Mouse (Mus musculus): ENCODE data around the gene Aldh4a1.
A peak's percentile ranks its signal among the peaks of the same experiment; 100 is the strongest.

Aldh4a1 gene

GRCm38 (mm10) chr4:139589351-139590027, 33.2 kb upstream of the Aldh4a1 start:
- DNase-seq (ENCODE audit: low spot score in 2 of 2) = no peak

- no peak for DNase-seq (ENCODE audit: low spot score in 2 of 2)
Observed at GRCm38 (mm10) chr4:139590446-139590845, 32.2 kb upstream of the Aldh4a1 start.

- no peak for DNase-seq (ENCODE audit: low spot score in 2 of 2)
Observed at GRCm38 (mm10) chr4:139592895-139593294, 29.8 kb upstream of the Aldh4a1 start.

- DNase-seq (ENCODE audit: low spot score in 2 of 2) = no peak
Observed at GRCm38 (mm10) chr4:139593383-139593782, 29.3 kb upstream of the Aldh4a1 start.

GRCm38 (mm10) chr4:139594062-139594461, 28.6 kb upstream of the Aldh4a1 start:
- no peak for DNase-seq (ENCODE audit: low spot score in 2 of 2)

GRCm38 (mm10) chr4:139596715-139597114, 26.0 kb upstream of the Aldh4a1 start:
- DNase-seq (ENCODE audit: low spot score in 2 of 2) = no peak

- no peak for DNase-seq (ENCODE audit: low spot score in 2 of 2)
Observed at GRCm38 (mm10) chr4:139597286-139598284, 25.1 kb upstream of the Aldh4a1 start.

- no peak for DNase-seq (ENCODE audit: low spot score in 2 of 2)
Observed at GRCm38 (mm10) chr4:139598356-139598755, 24.3 kb upstream of the Aldh4a1 start.

GRCm38 (mm10) chr4:139598950-139599518, 23.6 kb upstream of the Aldh4a1 start:
- DNase-seq (ENCODE audit: low spot score in 2 of 2) = peak; percentile 37 to 56

- DNase-seq (ENCODE audit: low spot score in 2 of 2) = no peak
Observed at GRCm38 (mm10) chr4:139601519-139602356, 20.9 kb upstream of the Aldh4a1 start.

GRCm38 (mm10) chr4:139602357-139603244, 20.1 kb upstream of the Aldh4a1 start, which contains the start of gene Gm21969:
TSS of gene Gm21969 (plus strand) at chr4:139603186.
- peak; percentile 39 to 50 for DNase-seq (ENCODE audit: low spot score in 2 of 2)

- DNase-seq (ENCODE audit: low spot score in 2 of 2) = no peak
Observed at GRCm38 (mm10) chr4:139605216-139605615, 17.4 kb upstream of the Aldh4a1 start.

GRCm38 (mm10) chr4:139606732-139607131, 15.9 kb upstream of the Aldh4a1 start:
- DNase-seq (ENCODE audit: low spot score in 2 of 2) = no peak

GRCm38 (mm10) chr4:139608975-139609374, 13.7 kb upstream of the Aldh4a1 start:
- DNase-seq (ENCODE audit: low spot score in 2 of 2) = no peak

GRCm38 (mm10) chr4:139610954-139611353, 11.7 kb upstream of the Aldh4a1 start:
- DNase-seq (ENCODE audit: low spot score in 2 of 2) = no peak

- DNase-seq (ENCODE audit: low spot score in 2 of 2) = peak; percentile 74 to 77
Observed at GRCm38 (mm10) chr4:139611542-139611953, 11.1 kb upstream of the Aldh4a1 start.

- DNase-seq (ENCODE audit: low spot score in 2 of 2) = no peak
Observed at GRCm38 (mm10) chr4:139614524-139615260, 8.0 kb upstream of the Aldh4a1 start.

- no peak for DNase-seq (ENCODE audit: low spot score in 2 of 2)
Observed at GRCm38 (mm10) chr4:139616276-139617000, 6.2 kb upstream of the Aldh4a1 start.

GRCm38 (mm10) chr4:139617001-139617364, 5.7 kb upstream of the Aldh4a1 start:
- no peak for DNase-seq (ENCODE audit: low spot score in 2 of 2)

Measured in frontal cortex, postnatal 25 days (tissue).